Mouse (Mus musculus): Measurements from ENCODE around the gene Lyrm1. TPM values are rescaled to one million over a fixed set of nuclear protein-coding genes. Genes with fewer than 3 reads are reported as not detected.

Gene Lyrm1
- polyA plus RNA-seq, 1 experiment: 19.5 TPM

DNA sequence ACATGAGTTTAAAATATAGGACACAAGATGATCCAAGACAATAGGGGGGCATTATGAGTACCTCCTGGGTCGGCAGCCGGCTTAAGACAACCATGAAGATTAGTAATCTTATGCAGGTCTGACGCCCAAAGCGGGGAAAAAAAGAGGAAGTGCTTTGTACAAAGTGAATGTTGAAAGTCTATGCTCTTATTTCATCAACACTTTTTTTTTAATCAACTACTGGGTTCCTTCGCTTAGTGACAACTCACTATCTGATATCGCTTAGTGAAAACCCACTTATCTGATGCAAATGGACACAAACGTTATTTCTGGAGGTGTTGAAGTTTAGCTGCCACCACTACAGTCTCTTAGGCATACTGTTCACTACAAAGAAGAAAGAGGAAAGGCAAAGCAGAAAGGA, 81.9 kb downstream of the Lyrm1 start:
- Histone ChIP-seq H3K4me1 (ENCODE audit: control insufficient read depth, insufficient read depth, low read length) (no peaks in the 10 kb centered on the region), H3K27ac (ENCODE audit: insufficient read depth, low read length) (no peak overlapping the region), H3K4me3 (ENCODE audit: insufficient read depth, low read length) (no peak overlapping the region)
- TF ChIP-seq POLR2A (IDR thresholded peaks at IDR 0.05; ENCODE audit: extremely low read depth, insufficient read depth, low read length) (no peak), CTCF (IDR thresholded peaks at IDR 0.05; ENCODE audit: extremely low read depth, insufficient read depth, low read length) (no peak)

GRCm38 (mm10) chr7:119978576-119978975, 82.9 kb downstream of the Lyrm1 start:
- Histone ChIP-seq H3K27ac (ENCODE audit: insufficient read depth, low read length) (no peak overlapping the region), H3K4me3 (ENCODE audit: insufficient read depth, low read length) (no peak overlapping the region), H3K4me1 (ENCODE audit: control insufficient read depth, insufficient read depth, low read length) (no peaks in the 10 kb centered on the region)
- TF ChIP-seq POLR2A (IDR thresholded peaks at IDR 0.05; ENCODE audit: extremely low read depth, insufficient read depth, low read length) (no peak), CTCF (IDR thresholded peaks at IDR 0.05; ENCODE audit: extremely low read depth, insufficient read depth, low read length) (no peak)

DNA sequence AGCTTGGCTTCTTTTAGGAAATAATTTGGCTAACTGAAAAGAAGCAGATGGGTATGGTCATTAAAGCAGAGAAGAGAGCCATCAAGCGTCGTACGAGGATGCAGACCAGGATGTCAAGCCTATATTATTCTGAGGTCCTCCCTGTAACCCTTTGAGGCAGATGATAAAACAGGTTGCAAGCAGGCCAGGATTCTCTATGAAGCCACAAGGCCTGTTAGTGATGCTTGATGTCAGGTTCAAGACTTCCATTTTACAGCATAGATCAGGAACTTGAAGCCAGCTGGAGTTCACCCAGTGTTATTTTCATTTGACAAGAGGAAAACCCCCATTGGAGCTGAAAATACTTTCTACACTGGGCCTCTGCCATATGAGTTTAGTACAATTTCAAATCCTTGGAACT, 84.5 kb downstream of the Lyrm1 start:
- H3K4me3 ChIP-seq (ENCODE audit: insufficient read depth, low read length): no peak overlapping the region
- no peaks in the 10 kb centered on the region for H3K4me1 ChIP-seq (ENCODE audit: control insufficient read depth, insufficient read depth, low read length)
- H3K27ac ChIP-seq (ENCODE audit: insufficient read depth, low read length): no peak overlapping the region
- no peak for TF ChIP-seq CTCF (IDR thresholded peaks at IDR 0.05; ENCODE audit: extremely low read depth, insufficient read depth, low read length)

DNA sequence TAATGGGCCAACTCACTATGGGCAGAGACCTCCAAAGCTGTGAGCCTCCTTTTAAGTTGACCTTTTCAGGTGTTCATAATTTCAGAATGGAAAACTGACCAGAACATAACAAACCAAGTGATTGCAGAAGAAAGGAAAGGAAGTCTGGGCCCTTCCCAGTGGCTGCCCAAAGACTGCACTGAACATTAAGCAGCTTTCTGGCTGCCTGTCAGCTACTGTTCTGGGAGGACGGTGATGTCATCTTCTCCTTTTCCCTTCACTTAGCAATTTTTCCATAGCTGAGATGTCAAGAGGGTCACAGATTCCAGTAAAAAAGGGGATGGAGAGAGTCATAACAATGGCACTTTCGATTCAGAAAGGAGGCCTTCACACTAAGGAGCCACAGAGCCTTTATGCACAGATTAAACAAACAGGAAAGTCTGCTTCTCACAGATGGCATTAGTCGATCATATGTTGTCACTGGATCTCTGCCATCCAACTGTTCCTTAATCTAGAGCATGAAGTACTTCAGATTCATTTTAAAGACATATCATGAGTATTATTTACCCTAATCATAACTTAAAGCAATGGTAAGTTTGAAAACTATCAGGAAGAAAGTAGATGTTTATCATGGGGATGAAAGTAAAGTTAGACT, 89.7 kb downstream of the Lyrm1 start:
- no peaks in the 10 kb centered on the region for H3K4me1 ChIP-seq (ENCODE audit: control insufficient read depth, insufficient read depth, low read length)
- no peak overlapping the region for H3K27ac ChIP-seq (ENCODE audit: insufficient read depth, low read length)
- TF ChIP-seq CTCF (IDR thresholded peaks at IDR 0.05; ENCODE audit: extremely low read depth, insufficient read depth, low read length) (no peak), POLR2A (IDR thresholded peaks at IDR 0.05; ENCODE audit: extremely low read depth, insufficient read depth, low read length) (no peak)
- H3K4me3 ChIP-seq (ENCODE audit: insufficient read depth, low read length): no peak overlapping the region

DNA sequence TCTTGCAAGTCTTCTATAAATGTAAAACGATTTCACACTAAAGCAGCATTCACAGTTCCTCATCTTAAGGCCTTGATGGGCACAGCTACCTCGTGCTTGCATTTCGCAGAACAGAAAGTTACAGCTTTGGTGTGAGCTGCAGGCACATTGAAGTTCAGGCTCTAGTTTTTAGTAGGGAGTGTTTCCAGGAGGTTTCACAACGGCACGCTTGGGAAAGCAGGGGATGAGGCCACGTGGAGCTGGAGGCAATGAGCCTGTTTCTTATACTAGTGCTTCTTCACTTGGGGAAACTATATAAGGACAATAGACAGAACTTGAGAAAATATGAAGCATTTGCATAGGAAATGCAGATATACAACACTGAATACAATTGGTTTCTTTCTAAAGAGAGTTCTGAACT, 101.4 kb downstream of the Lyrm1 start:
- Histone ChIP-seq H3K27ac (ENCODE audit: insufficient read depth, low read length) (no peak overlapping the region), H3K4me3 (ENCODE audit: insufficient read depth, low read length) (no peak overlapping the region), H3K4me1 (ENCODE audit: control insufficient read depth, insufficient read depth, low read length) (no peaks in the 10 kb centered on the region)
- TF ChIP-seq CTCF (IDR thresholded peaks at IDR 0.05; ENCODE audit: extremely low read depth, insufficient read depth, low read length): no peak
- TF ChIP-seq POLR2A (IDR thresholded peaks at IDR 0.05; ENCODE audit: extremely low read depth, insufficient read depth, low read length): no peak

Other genes starting within 250 kb of the Lyrm1 start
- gene Acsm4, start 205.8 kb upstream of the Lyrm1 start, polyA plus RNA-seq (2012; rRNA removed): 0.06 and 0.13 TPM in 2 replicates
- 33.2 and 33.5 TPM in 2 replicates for gene Thumpd1, start 175.1 kb upstream of the Lyrm1 start, polyA plus RNA-seq (2012; rRNA removed)
- gene Acsm3, start 134.9 kb upstream of the Lyrm1 start, polyA plus RNA-seq (2012; rRNA removed): not detected in 2 replicates
- gene Rexo5, start 101.9 kb upstream of the Lyrm1 start, polyA plus RNA-seq (2012; rRNA removed): 1.3 and 3.5 TPM in 2 replicates
- gene Eri2, start 101.8 kb upstream of the Lyrm1 start, polyA plus RNA-seq (2012; rRNA removed): 6.9 TPM in 2 replicates
- gene Dcun1d3, start 437 bp downstream of the Lyrm1 start, polyA plus RNA-seq (2012; rRNA removed): 8.8 and 10.9 TPM in 2 replicates
- gene Dnah3, start 199.4 kb downstream of the Lyrm1 start, polyA plus RNA-seq (2012; rRNA removed): 0.25 and 0.29 TPM in 2 replicates
- 12.3 and 13.4 TPM in 2 replicates for gene Tmem159, start 206.5 kb downstream of the Lyrm1 start, polyA plus RNA-seq (2012; rRNA removed)
- 0.28 and 0.38 TPM in 2 replicates for gene Zp2, start 249.4 kb downstream of the Lyrm1 start, polyA plus RNA-seq (2012; rRNA removed)

Measured in cortical plate, adult 2 months (tissue).